Mouse (Mus musculus): ENCODE measurements around the gene Wdr62. TPM values are rescaled to one million over a fixed set of nuclear protein-coding genes. Genes with fewer than 3 reads are reported as not detected.

Wdr62 gene
- polyA plus RNA-seq (2014; fragmentation: Nextera tagmentation; extraction: Ambion mirVana) = 7.5 and 7.7 TPM in 2 replicates

- WGBS = under 1% methylated on average over 45 of the region's 49 CpGs
- no peaks in the 10 kb centered on the region for H3K27me3 ChIP-seq (replicated peaks; ENCODE audit: control insufficient read depth, insufficient read depth, low read length)
Observed at GRCm38 (mm10) chr7:30279951-30280669, at the start of gene Wdr62, which contains the start of gene Thap8. Gene Wdr62 (minus strand): TSS chr7:30280419. Gene Thap8 (plus strand): TSS chr7:30280094.

GRCm38 (mm10) chr7:30328379-30328778 lies 48.2 kb upstream of the Wdr62 start:
- Histone ChIP-seq H3K27ac (replicated peaks; ENCODE audit: low read depth, low read length) (no peak overlapping the region), H3K9ac (ENCODE audit: low read depth, low read length) (no peak overlapping the region), H3K4me3 (ENCODE audit: low read depth, low read length) (no peak overlapping the region), H3K36me3 (ENCODE audit: control insufficient read depth, insufficient read depth, low read length) (no peaks in the 10 kb centered on the region), H3K27me3 (replicated peaks; ENCODE audit: control insufficient read depth, insufficient read depth, low read length) (no peaks in the 10 kb centered on the region), H3K4me2 (ENCODE audit: low read depth, low read length) (no peak overlapping the region), H3K9me3 (ENCODE audit: control insufficient read depth, low read length) (no peaks in the 10 kb centered on the region), H3K4me1 (ENCODE audit: control insufficient read depth, insufficient read depth, low read length) (peaks cover 1% of the 10 kb centered on the region; the same call in 1 of the 2 replicates)
- DNase-seq (ENCODE audit: low spot score) (no peak), ATAC-seq (ENCODE audit: low read depth) (no peak)
- 47% methylated on average over 10 of the region's 10 CpGs for WGBS

More at GRCm38 (mm10) chr7:30279951-30280669, at the start of gene Wdr62, which contains the start of gene Thap8:
- DNase-seq (ENCODE audit: low spot score) (peak; percentile 97), ATAC-seq (ENCODE audit: low read depth) (peak; percentile 96)
- Histone ChIP-seq H3K27ac (replicated peaks; ENCODE audit: low read depth, low read length) (peak within 1 kb of the TSS; percentile 95), H3K4me1 (ENCODE audit: control insufficient read depth, insufficient read depth, low read length) (0 out of 2 replicates have a peak, but pooled peaks cover 4% of the 10 kb centered on the region), H3K9ac (ENCODE audit: low read depth, low read length) (peak within 1 kb of the TSS; percentile 66), H3K9me3 (ENCODE audit: control insufficient read depth, low read length) (no peaks in the 10 kb centered on the region), H3K4me3 (ENCODE audit: low read depth, low read length) (peak within 1 kb of the TSS; percentile 75), H3K36me3 (ENCODE audit: control insufficient read depth, insufficient read depth, low read length) (no peaks in the 10 kb centered on the region), H3K4me2 (ENCODE audit: low read depth, low read length) (peak within 1 kb of the TSS; percentile 95)

GRCm38 (mm10) chr7:30327140-30327539 lies 46.9 kb upstream of the Wdr62 start:
- H3K9me3 ChIP-seq (ENCODE audit: control insufficient read depth, low read length) = no peaks in the 10 kb centered on the region
- no peak overlapping the region for H3K27ac ChIP-seq (replicated peaks; ENCODE audit: low read depth, low read length)
- no peak overlapping the region for H3K4me3 ChIP-seq (ENCODE audit: low read depth, low read length)
- H3K27me3 ChIP-seq (replicated peaks; ENCODE audit: control insufficient read depth, insufficient read depth, low read length) = no peaks in the 10 kb centered on the region
- DNase-seq (ENCODE audit: low spot score) = peak; percentile 57
- H3K36me3 ChIP-seq (ENCODE audit: control insufficient read depth, insufficient read depth, low read length) = no peaks in the 10 kb centered on the region
- no peaks in the 10 kb centered on the region for H3K4me1 ChIP-seq (ENCODE audit: control insufficient read depth, insufficient read depth, low read length)
- H3K4me2 ChIP-seq (ENCODE audit: low read depth, low read length) = no peak overlapping the region
- WGBS = 54% methylated on average over 15 of the region's 15 CpGs
- 0 out of 2 replicates have a peak overlapping the region, but pooled peaks have one; percentile 11 for H3K9ac ChIP-seq (ENCODE audit: low read depth, low read length)
- no peak for ATAC-seq (ENCODE audit: low read depth)

GRCm38 (mm10) chr7:30326427-30326826 lies 46.2 kb upstream of the Wdr62 start:
- H3K27ac ChIP-seq (replicated peaks; ENCODE audit: low read depth, low read length) = no peak overlapping the region
- DNase-seq (ENCODE audit: low spot score) (no peak), ATAC-seq (ENCODE audit: low read depth) (no peak)
- no peak overlapping the region for H3K9ac ChIP-seq (ENCODE audit: low read depth, low read length)
- H3K4me3 ChIP-seq (ENCODE audit: low read depth, low read length) = no peak overlapping the region
- no peaks in the 10 kb centered on the region for H3K27me3 ChIP-seq (replicated peaks; ENCODE audit: control insufficient read depth, insufficient read depth, low read length)
- no peaks in the 10 kb centered on the region for H3K36me3 ChIP-seq (ENCODE audit: control insufficient read depth, insufficient read depth, low read length)
- no peak overlapping the region for H3K4me2 ChIP-seq (ENCODE audit: low read depth, low read length)
- 0 out of 2 replicates have a peak, but pooled peaks cover under 1% of the 10 kb centered on the region for H3K4me1 ChIP-seq (ENCODE audit: control insufficient read depth, insufficient read depth, low read length)
- H3K9me3 ChIP-seq (ENCODE audit: control insufficient read depth, low read length) = no peaks in the 10 kb centered on the region

GRCm38 (mm10) chr7:30325364-30325763 lies 45.1 kb upstream of the Wdr62 start:
- no peak for DNase-seq (ENCODE audit: low spot score)
- Histone ChIP-seq H3K36me3 (ENCODE audit: control insufficient read depth, insufficient read depth, low read length) (no peaks in the 10 kb centered on the region), H3K4me1 (ENCODE audit: control insufficient read depth, insufficient read depth, low read length) (peaks cover 8% of the 10 kb centered on the region; the same call in 1 of the 2 replicates), H3K4me3 (ENCODE audit: low read depth, low read length) (no peak overlapping the region), H3K27ac (replicated peaks; ENCODE audit: low read depth, low read length) (no peak overlapping the region), H3K4me2 (ENCODE audit: low read depth, low read length) (no peak overlapping the region), H3K9me3 (ENCODE audit: control insufficient read depth, low read length) (no peaks in the 10 kb centered on the region), H3K9ac (ENCODE audit: low read depth, low read length) (no peak overlapping the region), H3K27me3 (replicated peaks; ENCODE audit: control insufficient read depth, insufficient read depth, low read length) (no peaks in the 10 kb centered on the region)
- no peak for ATAC-seq (ENCODE audit: low read depth)
- WGBS = 43% methylated on average over 2 of the region's 2 CpGs

GRCm38 (mm10) chr7:30324300-30324944 lies 44.2 kb upstream of the Wdr62 start:
- Histone ChIP-seq H3K9ac (ENCODE audit: low read depth, low read length) (no peak overlapping the region), H3K27ac (replicated peaks; ENCODE audit: low read depth, low read length) (no peak overlapping the region), H3K4me3 (ENCODE audit: low read depth, low read length) (no peak overlapping the region), H3K36me3 (ENCODE audit: control insufficient read depth, insufficient read depth, low read length) (no peaks in the 10 kb centered on the region), H3K4me2 (ENCODE audit: low read depth, low read length) (no peak overlapping the region), H3K4me1 (ENCODE audit: control insufficient read depth, insufficient read depth, low read length) (peaks cover 8% of the 10 kb centered on the region; the same call in 1 of the 2 replicates), H3K9me3 (ENCODE audit: control insufficient read depth, low read length) (no peaks in the 10 kb centered on the region), H3K27me3 (replicated peaks; ENCODE audit: control insufficient read depth, insufficient read depth, low read length) (no peaks in the 10 kb centered on the region)
- DNase-seq (ENCODE audit: low spot score) = no peak
- no peak for ATAC-seq (ENCODE audit: low read depth)
- WGBS = 86% methylated on average over 5 of the region's 5 CpGs

- no peaks in the 10 kb centered on the region for H3K27me3 ChIP-seq (replicated peaks; ENCODE audit: control insufficient read depth, insufficient read depth, low read length)
- H3K9me3 ChIP-seq (ENCODE audit: control insufficient read depth, low read length) = no peaks in the 10 kb centered on the region
- H3K4me2 ChIP-seq (ENCODE audit: low read depth, low read length) = peak within 1 kb of the TSS; percentile 82
- 79% methylated on average over 3 of the region's 3 CpGs for WGBS
- H3K4me1 ChIP-seq (ENCODE audit: control insufficient read depth, insufficient read depth, low read length) = peaks cover 8% of the 10 kb centered on the region; the same call in 1 of the 2 replicates
- peak within 1 kb of the TSS; percentile 89 for H3K4me3 ChIP-seq (ENCODE audit: low read depth, low read length)
- H3K36me3 ChIP-seq (ENCODE audit: control insufficient read depth, insufficient read depth, low read length) = no peaks in the 10 kb centered on the region
- H3K9ac ChIP-seq (ENCODE audit: low read depth, low read length) = peak within 1 kb of the TSS; percentile 55
- DNase-seq (ENCODE audit: low spot score) (no peak), ATAC-seq (ENCODE audit: low read depth) (no peak)
- peak within 1 kb of the TSS; percentile 89 for H3K27ac ChIP-seq (replicated peaks; ENCODE audit: low read depth, low read length)
Observed at GRCm38 (mm10) chr7:30323795-30324194, 43.6 kb upstream of the Wdr62 start, which contains the start of gene Sdhaf1. Gene Sdhaf1 (minus strand): TSS chr7:30323895.

GRCm38 (mm10) chr7:30322865-30323264 lies 42.6 kb upstream of the Wdr62 start:
- Histone ChIP-seq H3K9ac (ENCODE audit: low read depth, low read length) (peak overlapping the region; percentile 55), H3K27ac (replicated peaks; ENCODE audit: low read depth, low read length) (peak overlapping the region; percentile 89), H3K4me2 (ENCODE audit: low read depth, low read length) (peak overlapping the region; percentile 82), H3K9me3 (ENCODE audit: control insufficient read depth, low read length) (no peaks in the 10 kb centered on the region), H3K4me3 (ENCODE audit: low read depth, low read length) (peak overlapping the region; percentile 89), H3K4me1 (ENCODE audit: control insufficient read depth, insufficient read depth, low read length) (peaks cover 8% of the 10 kb centered on the region; the same call in 1 of the 2 replicates), H3K36me3 (ENCODE audit: control insufficient read depth, insufficient read depth, low read length) (no peaks in the 10 kb centered on the region), H3K27me3 (replicated peaks; ENCODE audit: control insufficient read depth, insufficient read depth, low read length) (no peaks in the 10 kb centered on the region)
- no peak for DNase-seq (ENCODE audit: low spot score)
- no peak for ATAC-seq (ENCODE audit: low read depth)
- WGBS = 36% methylated on average over 6 of the region's 6 CpGs

All from embryonic facial prominence, embryonic 14.5 days (tissue).